Mouse (Mus musculus) cerebral cortex, adult 2 months (tissue): ENCODE measurements around the gene Ehd1.

Experiments used
- WGBS: fragments of 180-500 bp; shearing (Covaris S2); methylation state at CpG from one replicate; pipeline ENCODE4 v1.1.7; 2018; 5-methylcytosine and 5-hydroxymethylcytosine counted together

Gene Ehd1

GRCm38 (mm10) chr19:6302522-6302921 lies 26.0 kb downstream of the Ehd1 start:
- WGBS: 36% methylated on average over 4 of the region's 4 CpGs

GRCm38 (mm10) chr19:6303831-6304230 lies 27.3 kb downstream of the Ehd1 start:
- WGBS: 74% methylated on average over 6 of the region's 6 CpGs

GRCm38 (mm10) chr19:6304787-6305516 lies 28.4 kb downstream of the Ehd1 start:
- 29% methylated on average over 5 of the region's 5 CpGs for WGBS

- WGBS: 79% methylated on average over 8 of the region's 8 CpGs
These were observed 29.1 kb downstream of the Ehd1 start for GRCm38 (mm10) chr19:6305517-6306115.

GRCm38 (mm10) chr19:6306137-6306551 lies 29.6 kb downstream of the Ehd1 start, which contains the start of gene Cdc42bpg:
Gene Cdc42bpg (plus strand): TSS chr19:6306456.
- WGBS: 10% methylated on average over 37 of the region's 38 CpGs

GRCm38 (mm10) chr19:6306586-6306985 lies 30.1 kb downstream of the Ehd1 start:
- 2% methylated on average over 34 of the region's 34 CpGs for WGBS

GRCm38 (mm10) chr19:6307733-6308531 lies 31.4 kb downstream of the Ehd1 start:
- 93% methylated on average over 9 of the region's 9 CpGs for WGBS

- WGBS: 95% methylated on average over 5 of the region's 5 CpGs
These were observed 33.7 kb downstream of the Ehd1 start for GRCm38 (mm10) chr19:6310181-6310580.

- 88% methylated on average over 3 of the region's 3 CpGs for WGBS
These were observed 35.3 kb downstream of the Ehd1 start for GRCm38 (mm10) chr19:6311783-6312182.

- WGBS: 76% methylated on average over 8 of the region's 8 CpGs
These were observed 37.3 kb downstream of the Ehd1 start for GRCm38 (mm10) chr19:6313796-6314195.

GRCm38 (mm10) chr19:6314513-6314912 lies 38.0 kb downstream of the Ehd1 start:
- 77% methylated on average over 8 of the region's 8 CpGs for WGBS

GRCm38 (mm10) chr19:6315573-6315972 lies 39.0 kb downstream of the Ehd1 start:
- WGBS: 79% methylated on average over 14 of the region's 14 CpGs

- 90% methylated on average over 12 of the region's 12 CpGs for WGBS
These were observed 41.6 kb downstream of the Ehd1 start for GRCm38 (mm10) chr19:6318145-6318544.

GRCm38 (mm10) chr19:6321358-6321757 lies 44.8 kb downstream of the Ehd1 start:
- WGBS: 87% methylated on average over 8 of the region's 8 CpGs

- WGBS: 87% methylated on average over 33 of the region's 33 CpGs
These were observed 45.5 kb downstream of the Ehd1 start for GRCm38 (mm10) chr19:6321786-6322621.

GRCm38 (mm10) chr19:6324751-6325150 lies 48.2 kb downstream of the Ehd1 start:
- 88% methylated on average over 9 of the region's 9 CpGs for WGBS

- 46% methylated on average over 5 of the region's 5 CpGs for WGBS
These were observed 54.7 kb downstream of the Ehd1 start for GRCm38 (mm10) chr19:6331178-6331577.

- WGBS: 19% methylated on average over 13 of the region's 13 CpGs
These were observed 55.4 kb downstream of the Ehd1 start for GRCm38 (mm10) chr19:6331719-6332516.

- 57% methylated on average over 9 of the region's 9 CpGs for WGBS
These were observed 57.5 kb downstream of the Ehd1 start for GRCm38 (mm10) chr19:6333761-6334595.
